18 mouse cellular contexts compared by ENCODE assay signal in the genomic region with DNA sequence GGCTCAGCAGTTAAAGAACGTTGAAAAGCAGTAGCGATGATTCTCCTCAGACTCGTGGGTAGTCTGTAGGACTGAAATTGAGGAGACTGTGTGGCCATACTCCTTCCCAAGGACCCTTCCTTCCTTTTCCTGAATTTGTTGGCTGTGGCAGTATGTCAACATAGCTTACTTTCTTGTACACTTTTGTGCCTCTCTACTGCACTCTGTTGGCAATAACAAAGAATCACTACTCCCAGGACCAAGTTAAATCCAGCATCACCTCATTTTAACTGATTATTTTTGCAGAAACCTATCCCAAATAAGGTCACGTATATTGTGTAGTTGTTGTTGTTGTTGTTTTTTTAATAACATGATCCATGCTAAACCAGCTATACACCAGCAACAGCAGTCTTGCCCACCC. TPM values are rescaled to one million over a fixed set of nuclear protein-coding genes. Genes with fewer than 3 reads are reported as not detected.
DNase-seq lines count a peak whose midpoint lies in the region; ATAC-seq and TF ChIP-seq lines count a peak whose summit lies in the region.
"Had no signal": no experiment of that assay in that cellular context is flagged by ENCODE, and none has a peak within 500 bp of the region (broad histone marks: within the 10 kb centered on the region; RNA-seq: fewer than 3 reads in every experiment).

No protein-coding gene starts in this region.

- peaks cover 3% of the 10 kb centered on the region; the same call in 1 of the 2 replicates for H3K36me3 ChIP-seq in heart, adult 2 months (ENCODE audit: control insufficient read depth, insufficient read depth, low read length)
- H3K36me3 ChIP-seq in liver, postnatal 0 days (replicated peaks; ENCODE audit: insufficient read depth, low read length): peaks cover 32% of the 10 kb centered on the region
- peaks cover 63% of the 10 kb centered on the region for H3K36me3 ChIP-seq in E14TG2a.4 (ENCODE audit: insufficient read depth, low read length)

- no peak for ATAC-seq in liver, postnatal 0 days
- peak; percentile 36; the same call in 1 of the 2 replicates for ATAC-seq in granulocyte monocyte progenitor cell, adult 5-6 weeks (replicated peaks; ENCODE audit: poor library complexity, severe bottlenecking)

- H3K27me3 ChIP-seq in heart, adult 2 months (ENCODE audit: control insufficient read depth, insufficient read depth, low read length): no peaks in the 10 kb centered on the region
- H3K27me3 ChIP-seq in liver, postnatal 0 days (ENCODE audit: insufficient read depth, low read length): no peaks in the 10 kb centered on the region
- no peaks in the 10 kb centered on the region for H3K27me3 ChIP-seq in E14TG2a.4 (ENCODE audit: insufficient read depth, low read length)
- H3K27me3 ChIP-seq: embryonic facial prominence, embryonic 13.5 days; liver, embryonic 13.5 days; neural tube, embryonic 15.5 days had no signal

- TF ChIP-seq POLR2A in heart, adult 2 months (IDR thresholded peaks at IDR 0.05; ENCODE audit: insufficient read depth, low read depth, low read length): no peak

- no peak overlapping the region for H3K27ac ChIP-seq in heart, adult 2 months
- H3K27ac ChIP-seq in liver, postnatal 0 days (ENCODE audit: low read depth): no peak overlapping the region
- H3K27ac ChIP-seq: embryonic facial prominence, embryonic 13.5 days; forebrain, embryonic 10.5 days; hindbrain, embryonic 14.5 days; liver, embryonic 13.5 days; neural tube, embryonic 15.5 days had no signal

- peaks cover 5% of the 10 kb centered on the region; the same call in 1 of the 2 replicates for H3K4me1 ChIP-seq in heart, adult 2 months (ENCODE audit: control insufficient read depth, insufficient read depth, low read length)
- no peaks in the 10 kb centered on the region for H3K4me1 ChIP-seq in liver, postnatal 0 days (ENCODE audit: insufficient read depth)
- H3K4me1 ChIP-seq in E14TG2a.4 (replicated peaks; ENCODE audit: low read depth, low read length): peaks cover 59% of the 10 kb centered on the region
- H3K4me1 ChIP-seq: embryonic facial prominence, embryonic 13.5 days; forebrain, embryonic 10.5 days; liver, embryonic 13.5 days; neural tube, embryonic 15.5 days had no signal

- intact Hi-C loops in heart, adult 2 months (cut with DNase I): no loop called here
- intact Hi-C loops in heart, postnatal 36 days (cut with DNase I): loop anchor here (1.0 kb wide), 1 partner anchor 105 kb away; no protein-coding TSS in a partner anchor

- no peak overlapping the region for H3K9ac ChIP-seq in heart, adult 2 months (ENCODE audit: low read depth, low read length)
- H3K9ac ChIP-seq in liver, postnatal 0 days (replicated peaks): no peak overlapping the region
- H3K9ac ChIP-seq: embryonic facial prominence, embryonic 13.5 days; hindbrain, embryonic 14.5 days; liver, embryonic 13.5 days; neural tube, embryonic 15.5 days had no signal

- H3K4me2 ChIP-seq in liver, postnatal 0 days (ENCODE audit: low read depth, low read length): no peak overlapping the region
- H3K4me2 ChIP-seq: embryonic facial prominence, embryonic 13.5 days; hindbrain, embryonic 14.5 days; liver, embryonic 13.5 days; neural tube, embryonic 15.5 days had no signal

- WGBS in heart, adult 2 months: 67% methylated on average over 4 of the region's 4 CpGs
- whole genome bisulfite sequencing in liver, postnatal 0 days (ENCODE audit: insufficient replicate concordance): 77% methylated on average over 4 of the region's 4 CpGs

- peak; percentile 62 for TF ChIP-seq CTCF in heart, adult 2 months (IDR thresholded peaks at IDR 0.05)
- peak; percentile 39 for TF ChIP-seq CTCF in liver, postnatal 0 days (IDR thresholded peaks at IDR 0.05; ENCODE audit: low read depth)
- peak; percentile 41 for TF ChIP-seq CTCF in E14TG2a.4 (conservative IDR thresholded peaks at IDR 0.05; ENCODE audit: low read length)

- H3K79me2 ChIP-seq in heart, adult 2 months (replicated peaks; ENCODE audit: control insufficient read depth, insufficient read depth, low read length): no peaks in the 10 kb centered on the region

- DNase-seq in heart, adult 2 months: no peak
- no peak for DNase-seq in heart, postnatal 36 days
- DNase-seq in liver, postnatal 0 days: no peak
- DNase-seq in liver: no peak
- no peak for DNase-seq in frontal cortex, postnatal 25 days (ENCODE audit: low spot score in 2 of 2)
- no peak for DNase-seq in testis, postnatal 10 days (ENCODE audit: low spot score)
- DNase-seq: adrenal gland, postnatal 36 days; layer of hippocampus, adult 9-11 months; liver, embryonic 13.5 days; lung, postnatal 4 days; right cerebral cortex, postnatal 14 days; thymus, adult 18-20 months had no signal

- TF ChIP-seq EP300 in heart, adult 2 months (IDR thresholded peaks at IDR 0.05; ENCODE audit: insufficient read depth, low read depth, low read length): no peak
- no peak for TF ChIP-seq EP300 in liver, postnatal 0 days (IDR thresholded peaks at IDR 0.05; ENCODE audit: low read depth)

- no peak overlapping the region for H3K4me3 ChIP-seq in heart, adult 2 months
- no peak overlapping the region for H3K4me3 ChIP-seq in liver, postnatal 0 days (ENCODE audit: low read depth, low read length)
- H3K4me3 ChIP-seq in E14TG2a.4 (replicated peaks; ENCODE audit: low read length): no peak overlapping the region
- H3K4me3 ChIP-seq: embryonic facial prominence, embryonic 13.5 days; forebrain, embryonic 10.5 days; liver, embryonic 13.5 days; neural tube, embryonic 15.5 days had no signal

- H3K9me3 ChIP-seq in liver, postnatal 0 days (ENCODE audit: low read length): no peaks in the 10 kb centered on the region
- H3K9me3 ChIP-seq in E14TG2a.4 (ENCODE audit: low read length): no peaks in the 10 kb centered on the region
- H3K9me3 ChIP-seq: embryonic facial prominence, embryonic 13.5 days; forebrain, embryonic 10.5 days; liver, embryonic 13.5 days; neural tube, embryonic 15.5 days had no signal

RNA-seq across cellular contexts. Expression of gene Leo1, which starts 25.3 kb away (rescaled TPM):
- total RNA-seq in heart, adult 2 months (2021): 10 to 100 TPM; 12.4 to 20.4 TPM
- 3.0 and 4.6 TPM in 2 replicates for polyA plus RNA-seq in heart, adult 2 months (2012; rRNA removed)
- total RNA-seq in heart, postnatal 36 days (2021): 10 to 100 TPM; 11.3 to 15.0 TPM
- 10.5 and 11.3 TPM in 2 replicates for polyA plus RNA-seq in liver, postnatal 0 days (2015; fragmentation: Nextera tagmentation; extraction: Ambion mirVana)
- 23.2 and 24.2 TPM in 2 replicates for total RNA-seq in granulocyte monocyte progenitor cell, adult 5-6 weeks (2014; fragmentation: Nextera tagmentation)
- total RNA-seq in granulocyte monocyte progenitor cell, adult 5-6 weeks (2017): 38.9 and 42.7 TPM in 2 replicates

RNA-seq across cellular contexts. Expression of gene Mapk6, which starts 56.8 kb away (rescaled TPM):
- total RNA-seq in heart, adult 2 months (2021): 10 to 100 TPM; 25.6 to 26.8 TPM
- polyA plus RNA-seq in heart, adult 2 months (2012; rRNA removed): 11.2 and 22.3 TPM in 2 replicates
- 10 to 100 TPM; 24.8 to 29.1 TPM for total RNA-seq in heart, postnatal 36 days (2021)
- polyA plus RNA-seq in liver, postnatal 0 days (2015; fragmentation: Nextera tagmentation; extraction: Ambion mirVana): 17.2 and 18.4 TPM in 2 replicates
- 42.4 and 47.8 TPM in 2 replicates for total RNA-seq in granulocyte monocyte progenitor cell, adult 5-6 weeks (2014; fragmentation: Nextera tagmentation)
- 59.2 and 71.6 TPM in 2 replicates for total RNA-seq in granulocyte monocyte progenitor cell, adult 5-6 weeks (2017)
